Mouse (Mus musculus): ENCODE measurements around the gene Lypd6b.

Lypd6b gene

GRCm38 (mm10) chr2:49787376-49788050 is at the start of gene Lypd6b:
Gene Lypd6b, plus strand, starts transcription at chr2:49787688.
- DNase-seq = no peak

- no peak for DNase-seq
Observed at GRCm38 (mm10) chr2:49739046-49739445, 48.4 kb upstream of the Lypd6b start.

GRCm38 (mm10) chr2:49741026-49741425 is 46.5 kb upstream of the Lypd6b start:
- no peak for DNase-seq

GRCm38 (mm10) chr2:49741895-49742734 is 45.4 kb upstream of the Lypd6b start:
- peak; percentile 73 for DNase-seq

GRCm38 (mm10) chr2:49742919-49743318 is 44.6 kb upstream of the Lypd6b start:
- no peak for DNase-seq

- no peak for DNase-seq
Observed at GRCm38 (mm10) chr2:49743775-49744174, 43.7 kb upstream of the Lypd6b start.

- DNase-seq = no peak
Observed at GRCm38 (mm10) chr2:49744251-49745093, 43.0 kb upstream of the Lypd6b start.

GRCm38 (mm10) chr2:49745094-49745781 is 42.2 kb upstream of the Lypd6b start:
- no peak for DNase-seq

GRCm38 (mm10) chr2:49746947-49747346 is 40.5 kb upstream of the Lypd6b start:
- no peak for DNase-seq

- no peak for DNase-seq
Observed at GRCm38 (mm10) chr2:49747670-49748069, 39.8 kb upstream of the Lypd6b start.

- no peak for DNase-seq
Observed at GRCm38 (mm10) chr2:49748628-49749342, 38.7 kb upstream of the Lypd6b start.

GRCm38 (mm10) chr2:49749730-49750576 is 37.5 kb upstream of the Lypd6b start:
- DNase-seq = no peak

- DNase-seq = peak; percentile 44
Observed at GRCm38 (mm10) chr2:49751544-49752210, 35.8 kb upstream of the Lypd6b start.

- DNase-seq = no peak
Observed at GRCm38 (mm10) chr2:49752211-49752607, 35.3 kb upstream of the Lypd6b start.

GRCm38 (mm10) chr2:49753062-49753461 is 34.4 kb upstream of the Lypd6b start:
- DNase-seq = no peak

- no peak for DNase-seq
Observed at GRCm38 (mm10) chr2:49755054-49755453, 32.4 kb upstream of the Lypd6b start.

- DNase-seq = no peak
Observed at GRCm38 (mm10) chr2:49757616-49758015, 29.9 kb upstream of the Lypd6b start.

- no peak for DNase-seq
Observed at GRCm38 (mm10) chr2:49764331-49764946, 23.0 kb upstream of the Lypd6b start.

GRCm38 (mm10) chr2:49768916-49769315 is 18.6 kb upstream of the Lypd6b start:
- no peak for DNase-seq

GRCm38 (mm10) chr2:49770440-49770839 is 17.0 kb upstream of the Lypd6b start:
- no peak for DNase-seq

Data from right cerebral cortex, postnatal 25 days (tissue).